Mouse (Mus musculus) intestine, postnatal 0 days (tissue): ENCODE data around the gene Spc24. TPM values are rescaled to one million over a fixed set of nuclear protein-coding genes. Genes with fewer than 3 reads are reported as not detected.
"Not testable (repeated sequence)": the region's sequence is repeated elsewhere in the genome, so short reads cannot be mapped to it uniquely, and the experiment has no call there.

Source experiments
- ATAC-seq: fragments of 200-750 bp; cut with Nextera tagmentation; 2 replicates; pipeline ENCODE4 v1.8.0; 2017; ENCODE audit warnings: mild to moderate bottlenecking, moderate TSS enrichment, moderate library complexity
- H3K27ac ChIP-seq: fragments of 300-500 bp; sonication (generic); 2 replicates; pipeline ENCODE4 v1.5.1; 2014; ENCODE audit warnings: mild to moderate bottlenecking, low read depth, low read length, moderate library complexity
- H3K27me3 ChIP-seq: fragments of 300-500 bp; sonication (generic); replicated peaks from 2 replicates; pipeline ENCODE4 v1.6.1; 2014; ENCODE audit warnings: low read length, mixed read lengths; ENCODE audit not compliant: control insufficient read depth, insufficient read depth
- H3K36me3 ChIP-seq: fragments of 300-500 bp; sonication (generic); 2 replicates; pipeline ENCODE4 v1.6.1; 2014; ENCODE audit warnings: mild to moderate bottlenecking, moderate library complexity; ENCODE audit not compliant: control insufficient read depth, insufficient read depth
- H3K4me1 ChIP-seq: fragments of 300-500 bp; sonication (generic); replicated peaks from 2 replicates; pipeline ENCODE4 v1.6.1; 2014; ENCODE audit warnings: antibody characterized with exemption, low read length, mixed read lengths; ENCODE audit not compliant: control insufficient read depth, insufficient read depth
- H3K4me2 ChIP-seq: fragments of 300-500 bp; sonication (generic); replicated peaks from 2 replicates; pipeline ENCODE4 v1.6.1; 2014; ENCODE audit warnings: low read depth, mild to moderate bottlenecking, moderate library complexity
- H3K4me3 ChIP-seq: fragments of 300-500 bp; sonication (generic); 2 replicates; pipeline ENCODE4 v1.5.1; 2014; ENCODE audit warnings: low read depth, low read length
- H3K9ac ChIP-seq: fragments of 300-500 bp; sonication (generic); 2 replicates; pipeline ENCODE4 v1.6.1; 2014; ENCODE audit warnings: mild to moderate bottlenecking, low read depth, low read length
- H3K9me3 ChIP-seq: fragments of 300-500 bp; sonication (generic); 2 replicates; pipeline ENCODE4 v1.6.1; 2016; ENCODE audit warnings: mixed run types; ENCODE audit not compliant: control insufficient read depth
- CTCF ChIP-seq: sonication (generic); IDR thresholded peaks from 2 replicates; pipeline ENCODE4 v1.5.1; 2016; ENCODE audit warnings: low read depth, mild to moderate bottlenecking, control low read depth, antibody characterized with exemption, moderate library complexity
- WGBS: fragments of 180-500 bp; shearing (Covaris S2); extraction: QIAGEN DNeasy Blood & Tissue Kit; methylation state at CpG from one replicate; pipeline ENCODE4 v1.1.7; 2014; 5-methylcytosine and 5-hydroxymethylcytosine counted together
- polyA plus RNA-seq: library from polyadenylated mRNA; unstranded; fragments of >200 nt; fragmentation: Nextera tagmentation; extraction: Ambion mirVana; gene quantifications from 2 replicates; pipeline ENCODE4 v1.2.1, GENCODE M21; 2015

Gene Spc24
- polyA plus RNA-seq, 1 experiment from 2014 or later, result 32.4 TPM

DNA sequence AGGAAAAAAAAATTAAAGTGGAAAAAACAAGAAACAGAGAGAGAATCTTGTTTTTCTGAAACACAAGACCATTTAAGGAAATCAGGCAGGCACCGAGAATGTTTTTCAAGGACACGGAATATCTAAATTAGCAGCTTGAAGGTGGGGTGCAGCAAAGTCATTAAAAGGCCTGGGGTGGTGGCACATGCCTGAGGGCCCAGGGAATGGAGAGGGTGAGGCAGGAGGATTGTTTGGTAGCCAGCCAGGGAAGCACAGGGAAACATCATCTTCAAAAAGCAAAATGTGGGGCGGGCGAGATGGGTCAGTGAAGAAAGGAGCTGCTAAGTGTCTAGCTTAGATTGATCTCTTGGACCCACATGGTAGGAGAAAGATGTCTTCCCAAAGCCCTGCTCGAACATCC is 27.6 kb upstream of the Spc24 start:
- Histone ChIP-seq H3K4me2 (no peak overlapping the region), H3K27ac (no peak overlapping the region), H3K4me1 (no peaks in the 10 kb centered on the region), H3K9ac (no peak overlapping the region), H3K36me3 (peaks cover 7% of the 10 kb centered on the region), H3K27me3 (no peaks in the 10 kb centered on the region), H3K4me3 (no peak overlapping the region), H3K9me3 (no peaks in the 10 kb centered on the region)
- TF ChIP-seq CTCF, result no peak
- WGBS, result 68% methylated on average over 5 of the region's 5 CpGs
- ATAC-seq, result no peak

DNA sequence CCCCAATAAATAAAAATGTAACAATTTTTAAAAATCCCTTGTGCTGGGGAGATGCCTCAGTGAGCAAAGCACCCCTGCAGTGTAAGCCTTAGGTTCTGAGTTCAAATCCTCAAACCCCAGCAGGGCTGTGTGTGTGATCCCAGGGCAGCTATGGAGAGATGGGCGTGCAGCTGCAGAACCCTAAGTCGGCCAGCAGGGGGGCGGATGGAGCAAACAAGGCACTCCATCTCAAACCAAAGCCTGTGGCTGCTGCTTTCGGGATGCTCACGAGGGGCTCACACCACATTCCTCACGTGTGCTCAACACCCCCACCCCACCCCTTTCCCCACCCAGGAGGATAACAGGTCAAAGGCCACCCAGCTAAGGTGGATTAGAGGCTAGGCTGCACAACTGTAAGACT is 26.8 kb upstream of the Spc24 start:
- Histone ChIP-seq H3K4me2 (no peak overlapping the region), H3K4me3 (no peak overlapping the region), H3K36me3 (peaks cover 6% of the 10 kb centered on the region), H3K27me3 (no peaks in the 10 kb centered on the region), H3K9ac (no peak overlapping the region), H3K27ac (no peak overlapping the region), H3K4me1 (no peaks in the 10 kb centered on the region), H3K9me3 (no peaks in the 10 kb centered on the region)
- peak; percentile 84 for TF ChIP-seq CTCF
- ATAC-seq, result peak; percentile 51; the same call in 1 of the 2 replicates
- 9% methylated on average over 6 of the region's 6 CpGs for WGBS

DNA sequence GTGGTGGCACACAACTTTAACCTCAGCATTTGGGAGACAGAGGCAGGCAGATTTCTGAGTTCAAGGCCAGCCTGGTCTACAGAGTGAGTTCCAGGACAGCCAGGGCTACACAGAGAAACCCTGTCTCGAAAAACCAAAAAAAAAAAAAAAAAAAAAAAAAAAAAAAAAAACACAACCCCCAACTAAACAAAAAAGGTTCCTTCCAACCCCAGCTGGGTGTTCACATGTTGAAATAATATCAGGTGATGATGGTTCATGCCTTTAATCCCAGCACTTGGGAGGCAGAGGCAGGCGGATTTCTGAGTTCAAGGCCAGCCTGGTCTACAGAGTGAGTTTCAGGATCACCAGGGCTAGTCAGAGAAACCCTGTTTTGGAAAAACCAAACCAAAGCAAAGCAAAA is 26.2 kb upstream of the Spc24 start:
- not testable (repeated sequence) for H3K36me3 ChIP-seq, H3K27me3 ChIP-seq, H3K4me1 ChIP-seq, ATAC-seq, H3K4me2 ChIP-seq, H3K4me3 ChIP-seq, H3K27ac ChIP-seq, H3K9me3 ChIP-seq, H3K9ac ChIP-seq
- WGBS, result 80% methylated on average over 1 of the region's 2 CpGs

- Histone ChIP-seq H3K36me3 (peaks cover 18% of the 10 kb centered on the region), H3K27ac (no peak overlapping the region), H3K4me1 (no peaks in the 10 kb centered on the region), H3K4me2 (no peak overlapping the region), H3K27me3 (no peaks in the 10 kb centered on the region), H3K4me3 (no peak overlapping the region), H3K9ac (no peak overlapping the region), H3K9me3 (no peaks in the 10 kb centered on the region)
- 69% methylated on average over 7 of the region's 7 CpGs for WGBS
- ATAC-seq, result no peak
- no peak for TF ChIP-seq CTCF
Observed at GRCm38 (mm10) chr9:21784517-21785307, 24.6 kb upstream of the Spc24 start.

- Histone ChIP-seq H3K4me3 (no peak overlapping the region), H3K4me1 (no peaks in the 10 kb centered on the region), H3K9me3 (no peaks in the 10 kb centered on the region), H3K36me3 (peaks cover 33% of the 10 kb centered on the region), H3K27ac (no peak overlapping the region), H3K9ac (no peak overlapping the region), H3K27me3 (no peaks in the 10 kb centered on the region), H3K4me2 (no peak overlapping the region)
- 67% methylated on average over 15 of the region's 15 CpGs for WGBS
- TF ChIP-seq CTCF, result no peak
- no peak for ATAC-seq
Observed at GRCm38 (mm10) chr9:21781657-21782468, 21.8 kb upstream of the Spc24 start.

DNA sequence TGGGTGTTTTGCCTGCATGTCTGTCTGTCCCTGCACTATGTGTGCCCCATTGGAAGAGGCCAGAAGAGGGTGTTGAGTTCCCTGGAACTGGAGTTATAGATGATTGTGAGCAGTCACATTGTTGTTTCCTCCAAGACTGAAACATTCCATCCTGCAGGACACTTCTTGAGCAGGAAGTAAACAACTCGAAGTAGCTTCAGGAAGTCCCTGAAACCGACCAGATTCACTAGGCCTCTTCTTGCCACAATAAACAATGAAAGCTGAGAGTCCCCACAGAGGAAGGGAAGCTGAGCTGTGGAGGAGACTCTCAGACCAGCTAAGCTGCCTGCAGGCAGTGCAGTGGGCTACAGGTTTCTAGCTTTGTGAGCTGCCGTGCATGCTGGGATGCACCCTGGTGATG is 17.6 kb upstream of the Spc24 start:
- Histone ChIP-seq H3K9ac (no peak overlapping the region), H3K4me1 (no peaks in the 10 kb centered on the region), H3K27me3 (no peaks in the 10 kb centered on the region), H3K4me2 (no peak overlapping the region), H3K4me3 (no peak overlapping the region), H3K9me3 (no peaks in the 10 kb centered on the region), H3K27ac (no peak overlapping the region), H3K36me3 (peaks cover 54% of the 10 kb centered on the region)
- WGBS, result 90% methylated on average over 3 of the region's 3 CpGs
- TF ChIP-seq CTCF, result no peak
- no peak for ATAC-seq
